Mouse (Mus musculus): ENCODE results near the gene Gpt2.

The Gpt2 gene

GRCm38 (mm10) chr8:85492125-85492875 lies at the start of gene Gpt2:
TSS of gene Gpt2 (plus strand) at chr8:85492576.
- peak; percentile 72 to 77 for DNase-seq (ENCODE audit: low spot score in 2 of 2)

GRCm38 (mm10) chr8:85444092-85444491 lies 48.3 kb upstream of the Gpt2 start:
- no peak for DNase-seq (ENCODE audit: low spot score in 2 of 2)

GRCm38 (mm10) chr8:85445936-85446685 lies 46.3 kb upstream of the Gpt2 start:
- no peak for DNase-seq (ENCODE audit: low spot score in 2 of 2)

- no peak for DNase-seq (ENCODE audit: low spot score in 2 of 2)
These were observed 42.0 kb upstream of the Gpt2 start for GRCm38 (mm10) chr8:85450335-85450734.

- DNase-seq (ENCODE audit: low spot score in 2 of 2): peak; percentile 16 to 55
These were observed 40.0 kb upstream of the Gpt2 start for GRCm38 (mm10) chr8:85452328-85452727.

GRCm38 (mm10) chr8:85453256-85453655 lies 39.1 kb upstream of the Gpt2 start:
- no peak for DNase-seq (ENCODE audit: low spot score in 2 of 2)

- DNase-seq (ENCODE audit: low spot score in 2 of 2): no peak
These were observed 37.6 kb upstream of the Gpt2 start for GRCm38 (mm10) chr8:85454750-85455149.

- DNase-seq (ENCODE audit: low spot score in 2 of 2): peak; percentile 22 to 58
These were observed 35.8 kb upstream of the Gpt2 start for GRCm38 (mm10) chr8:85456536-85456935.

GRCm38 (mm10) chr8:85459582-85459981 lies 32.8 kb upstream of the Gpt2 start:
- DNase-seq (ENCODE audit: low spot score in 2 of 2): no peak

GRCm38 (mm10) chr8:85460804-85461203 lies 31.6 kb upstream of the Gpt2 start:
- DNase-seq (ENCODE audit: low spot score in 2 of 2): no peak

GRCm38 (mm10) chr8:85461377-85461776 lies 31.0 kb upstream of the Gpt2 start:
- peak in 1 of 2 experiments; percentile 23 for DNase-seq (ENCODE audit: low spot score in 2 of 2)

GRCm38 (mm10) chr8:85462441-85462840 lies 29.9 kb upstream of the Gpt2 start:
- DNase-seq (ENCODE audit: low spot score in 2 of 2): no peak

- no peak for DNase-seq (ENCODE audit: low spot score in 2 of 2)
These were observed 28.1 kb upstream of the Gpt2 start for GRCm38 (mm10) chr8:85464316-85464715.

GRCm38 (mm10) chr8:85466056-85466455 lies 26.3 kb upstream of the Gpt2 start:
- no peak for DNase-seq (ENCODE audit: low spot score in 2 of 2)

GRCm38 (mm10) chr8:85470753-85471152 lies 21.6 kb upstream of the Gpt2 start:
- DNase-seq (ENCODE audit: low spot score in 2 of 2): no peak

GRCm38 (mm10) chr8:85472800-85473199 lies 19.6 kb upstream of the Gpt2 start:
- no peak for DNase-seq (ENCODE audit: low spot score in 2 of 2)

GRCm38 (mm10) chr8:85473246-85473645 lies 19.1 kb upstream of the Gpt2 start:
- no peak for DNase-seq (ENCODE audit: low spot score in 2 of 2)

- DNase-seq (ENCODE audit: low spot score in 2 of 2): no peak
These were observed 17.5 kb upstream of the Gpt2 start for GRCm38 (mm10) chr8:85474924-85475323.

- DNase-seq (ENCODE audit: low spot score in 2 of 2): no peak
These were observed 15.3 kb upstream of the Gpt2 start for GRCm38 (mm10) chr8:85476970-85477545.

- no peak for DNase-seq (ENCODE audit: low spot score in 2 of 2)
These were observed 14.0 kb upstream of the Gpt2 start for GRCm38 (mm10) chr8:85478397-85478796.

- DNase-seq (ENCODE audit: low spot score in 2 of 2): no peak
These were observed 12.7 kb upstream of the Gpt2 start for GRCm38 (mm10) chr8:85479710-85480109.

- DNase-seq (ENCODE audit: low spot score in 2 of 2): peak; percentile 5 to 35
These were observed 10.5 kb upstream of the Gpt2 start for GRCm38 (mm10) chr8:85481900-85482299.

- DNase-seq (ENCODE audit: low spot score in 2 of 2): no peak
These were observed 9.9 kb upstream of the Gpt2 start for GRCm38 (mm10) chr8:85482427-85482826.
